Mouse (Mus musculus) fat pad, adult 2 months (tissue): ENCODE measurements at regions not wholly inside any gene's neighbourhood (a gene's known extent, or its start where the extent isn't known, plus 50 kb on each side); places are given as distances from the start of the nearest gene placed in this dataset.

Experiments
- DNase-seq: peaks from one replicate; pipeline ENCODE4 v3.0.0-alpha.2; 2011; ENCODE audit warnings: low read depth, low spot score; ENCODE audit errors: extremely low read depth

DNA sequence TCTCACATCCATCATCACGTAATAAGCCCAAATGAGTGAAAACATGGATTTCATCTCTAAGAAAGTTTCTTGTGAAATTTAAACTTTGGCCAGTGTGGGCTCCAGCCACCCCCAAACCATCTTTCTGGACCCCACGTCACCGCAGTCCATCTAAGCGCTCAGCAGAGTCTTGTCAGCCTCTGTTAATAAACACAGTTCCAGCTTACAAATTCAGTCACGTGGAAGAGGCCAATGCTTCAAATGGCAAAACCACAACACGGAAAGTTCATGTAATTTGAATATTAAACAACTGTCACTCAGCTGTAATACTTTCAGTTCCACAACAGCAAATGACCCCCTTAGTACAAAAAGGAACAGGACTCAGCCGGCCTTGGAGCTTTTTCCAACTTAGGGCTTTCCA lies 282.0 kb upstream of the Nfe2l3 start:
- no peak for DNase-seq

DNA sequence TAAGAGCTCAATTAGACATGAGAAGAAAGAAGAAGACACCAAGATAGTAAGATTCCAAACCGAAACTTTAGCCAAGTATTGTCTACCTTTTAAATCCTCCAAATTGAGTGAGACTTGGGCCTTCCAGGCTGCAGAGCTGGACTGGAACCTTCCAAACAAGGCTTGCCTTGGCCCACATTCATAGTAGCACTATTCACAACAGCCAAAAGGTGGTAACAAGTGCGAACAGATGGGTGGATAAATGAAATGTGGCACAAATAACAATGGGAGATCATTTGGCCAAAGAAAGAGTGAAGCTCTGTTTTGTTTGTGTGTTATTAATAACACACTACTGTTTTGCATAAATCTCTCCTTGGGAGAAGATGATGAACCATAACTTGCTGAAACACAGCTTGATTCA lies 281.6 kb upstream of the Nfe2l3 start:
- no peak for DNase-seq

DNA sequence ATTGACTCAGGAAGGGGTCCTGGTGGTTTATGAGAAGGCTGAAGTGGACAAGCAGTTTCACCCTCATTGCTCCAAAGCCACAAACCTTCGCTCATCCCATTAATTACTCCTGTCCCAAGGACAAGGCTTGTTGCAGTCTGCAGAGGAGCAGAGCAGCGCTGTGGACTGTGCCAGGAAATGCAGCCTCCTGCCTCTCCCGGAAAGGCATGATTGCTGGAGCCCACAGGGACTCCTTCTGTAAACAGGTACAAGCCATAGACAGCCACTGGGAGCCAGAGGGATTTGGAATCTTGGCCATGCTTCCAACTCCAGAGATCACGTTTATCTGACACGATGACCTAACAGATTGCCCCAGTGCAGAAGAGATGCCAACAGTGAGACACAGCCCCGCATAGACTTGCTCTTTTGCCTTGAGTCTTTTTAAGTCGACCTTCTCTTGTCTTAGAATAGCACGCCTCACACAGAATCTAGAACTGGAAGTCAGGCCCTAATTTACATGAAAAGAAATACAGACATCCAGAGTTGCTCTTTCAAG lies 275.6 kb upstream of the Nfe2l3 start:
- DNase-seq = no peak

DNA sequence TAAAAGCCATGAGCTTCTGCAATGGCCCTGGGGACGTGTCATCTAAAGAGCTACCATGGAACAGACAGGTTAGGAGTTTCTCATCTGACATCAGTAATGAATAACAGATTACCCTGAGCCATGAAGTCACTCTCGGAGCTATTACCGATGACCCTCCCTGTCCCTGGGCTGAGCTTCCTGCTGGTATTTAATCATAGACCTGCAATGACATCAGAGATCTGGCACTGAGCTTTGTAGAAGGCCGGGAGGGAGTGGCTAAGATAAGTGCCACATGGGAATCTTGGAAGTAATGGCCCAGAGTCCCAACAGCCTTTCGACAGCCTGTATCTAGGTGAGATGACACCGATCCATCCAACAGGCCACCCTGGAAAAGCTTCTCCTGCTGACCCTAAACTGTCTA lies 271.3 kb upstream of the Nfe2l3 start:
- no peak for DNase-seq

DNA sequence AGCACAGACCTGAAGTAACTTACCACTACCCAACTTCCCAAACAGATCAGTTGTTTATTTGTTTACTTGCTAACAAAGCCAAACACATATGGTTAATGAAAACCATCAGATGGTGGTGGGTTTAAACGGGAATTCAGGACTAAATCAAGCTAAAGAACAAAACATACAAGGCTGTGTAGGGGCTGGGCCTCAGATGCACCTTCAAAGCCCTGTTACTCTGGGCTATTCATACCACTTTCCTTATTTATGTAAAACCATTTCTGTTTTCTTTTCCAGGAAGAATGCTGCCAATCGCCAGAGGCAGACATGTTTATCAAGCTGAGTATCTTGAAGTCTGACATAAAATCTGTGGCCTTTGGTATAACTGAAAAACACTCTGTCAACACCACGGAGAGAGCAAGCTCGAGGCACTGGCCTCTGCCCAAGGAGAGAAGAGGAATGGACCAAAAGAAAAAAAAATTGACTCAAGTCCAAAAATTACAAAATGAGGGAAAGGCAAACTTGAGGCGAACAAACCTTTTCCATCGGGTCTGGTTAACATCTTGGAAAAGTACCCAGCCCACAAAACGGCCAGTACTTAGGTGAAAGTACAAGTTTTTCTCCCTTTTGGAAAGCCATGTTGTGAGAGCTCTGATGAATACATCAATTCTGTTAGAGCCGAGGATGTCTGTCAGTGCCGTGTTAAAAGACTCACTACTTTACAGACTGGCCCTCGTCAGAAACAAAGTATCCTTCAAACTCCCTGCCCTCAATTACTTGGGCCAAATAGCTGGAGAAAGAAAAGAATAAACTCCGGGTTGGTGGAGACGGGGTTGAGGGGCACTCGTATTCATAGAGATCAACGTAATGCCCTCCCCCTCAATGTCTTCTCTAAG lies 270.0 kb upstream of the Nfe2l3 start:
- DNase-seq = peak; percentile 69

DNA sequence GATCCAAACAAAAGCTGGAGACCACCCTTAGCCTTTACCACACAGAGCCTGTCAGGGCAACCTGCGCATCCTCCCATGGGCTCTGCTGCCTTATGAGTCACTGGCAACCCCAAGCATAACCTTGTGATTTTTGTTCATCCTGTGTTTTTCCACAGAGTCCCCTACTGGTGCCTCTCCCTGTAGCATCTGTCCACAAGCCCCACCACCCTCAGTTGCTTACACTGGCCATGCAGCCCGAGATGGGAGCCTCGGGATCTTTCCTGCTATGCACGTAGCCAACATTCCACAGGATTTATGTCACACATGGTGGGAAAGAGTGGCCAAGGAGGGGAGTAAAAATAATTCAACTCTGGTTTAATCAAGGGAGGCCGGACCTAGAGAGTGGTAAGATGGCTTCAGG lies 269.2 kb upstream of the Nfe2l3 start:
- no peak for DNase-seq

DNA sequence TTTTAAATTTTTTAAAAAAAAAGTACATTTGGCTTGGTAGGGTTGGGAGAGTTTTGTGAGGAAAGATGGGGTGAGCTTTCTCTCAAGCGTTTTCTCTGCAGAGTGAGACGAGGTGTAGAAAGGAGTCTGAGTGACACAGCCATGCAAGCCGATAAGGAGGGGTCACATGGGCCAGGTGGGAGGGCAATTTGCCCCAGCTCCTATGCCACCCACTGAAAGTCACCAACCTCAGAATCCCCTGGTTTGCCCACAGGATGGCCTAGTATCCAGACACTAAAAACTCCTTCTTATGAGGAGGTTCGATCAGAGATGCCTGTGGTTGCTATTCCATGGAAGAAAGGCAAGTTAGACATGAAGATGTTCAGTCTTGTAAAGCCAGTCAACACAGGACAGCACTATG lies 268.6 kb upstream of the Nfe2l3 start:
- DNase-seq = no peak

DNA sequence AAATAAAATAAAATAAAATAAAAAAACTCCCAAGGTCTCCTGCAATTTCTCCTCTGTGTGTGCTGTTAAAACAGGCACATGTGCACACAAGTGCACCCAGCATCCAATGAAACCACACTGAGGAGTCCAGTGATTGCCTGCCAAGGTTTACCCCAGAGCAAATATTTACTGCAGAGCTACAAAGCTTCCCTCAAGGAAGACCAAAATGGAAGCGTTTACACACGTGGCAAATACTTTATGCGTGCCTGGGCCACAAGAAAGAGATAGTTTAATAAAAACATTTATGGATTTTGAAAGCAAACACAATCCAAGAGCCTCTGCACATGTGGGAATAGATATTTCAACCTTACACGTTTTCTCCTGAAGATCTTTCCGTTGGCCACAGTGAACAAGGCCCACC lies 265.4 kb upstream of the Nfe2l3 start:
- no peak for DNase-seq

DNA sequence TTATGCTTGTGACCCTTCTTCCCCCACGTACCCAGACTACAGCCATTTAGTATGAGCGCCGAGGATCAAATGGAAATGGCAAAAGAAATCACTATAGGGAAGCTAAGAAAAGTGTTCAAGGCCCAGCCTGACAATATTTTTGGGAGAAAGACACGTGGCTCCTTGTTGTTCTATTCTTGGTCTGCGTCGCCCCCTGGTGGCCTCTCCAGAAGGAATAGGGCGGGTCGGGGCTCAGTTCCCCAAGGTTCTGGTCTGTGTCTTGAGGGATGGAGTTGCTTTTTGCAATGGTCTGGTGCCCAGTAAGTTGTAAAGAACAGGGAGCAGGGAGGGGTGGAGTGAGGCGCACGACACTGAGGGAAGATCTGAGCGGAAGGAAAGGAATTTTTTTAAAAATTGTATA lies 264.4 kb upstream of the Nfe2l3 start:
- DNase-seq = no peak

DNA sequence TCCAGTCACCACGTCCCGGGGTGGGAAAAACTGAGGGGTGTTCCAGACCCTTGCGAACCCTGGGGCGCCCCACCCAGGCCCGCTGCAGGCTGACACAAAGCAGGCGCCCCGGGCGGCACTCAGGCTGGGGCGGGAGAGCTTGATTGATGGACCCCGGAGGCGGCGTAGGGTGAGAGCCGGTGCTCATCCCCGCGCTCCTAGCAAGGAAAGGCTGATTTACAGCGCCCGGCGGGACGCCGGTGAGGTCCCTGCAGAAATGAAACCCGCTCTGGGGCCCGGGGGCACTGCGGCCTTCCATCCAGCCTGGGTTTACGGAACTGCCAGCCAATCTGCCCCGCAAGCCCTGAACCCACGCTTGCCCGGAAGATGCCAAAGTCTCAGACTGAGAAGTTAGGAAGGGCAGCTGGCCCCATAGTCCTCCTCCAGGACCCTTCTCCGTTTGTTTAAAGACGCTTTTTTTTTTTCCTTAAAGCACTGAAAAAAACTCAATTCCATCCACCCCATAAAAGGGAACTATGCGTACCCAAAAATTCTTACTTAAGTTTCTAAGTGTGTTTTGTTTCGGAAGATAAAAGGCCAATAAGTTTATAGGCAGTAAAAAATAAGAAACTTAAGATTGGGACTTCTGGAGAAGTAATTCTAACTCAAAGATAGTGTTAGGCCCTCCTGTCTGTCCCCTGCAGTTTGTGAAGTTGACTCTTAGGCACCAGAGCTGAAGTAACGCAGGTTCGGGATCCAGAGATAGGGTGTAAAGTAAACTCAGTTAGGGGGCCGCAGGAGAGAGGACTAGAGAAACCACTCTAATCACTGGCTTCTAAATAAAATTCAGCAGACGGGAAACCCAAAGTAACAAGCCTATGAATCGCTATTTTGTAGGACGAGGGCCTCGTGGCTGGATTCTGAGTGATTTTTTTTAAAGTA lies 263.4 kb upstream of the Nfe2l3 start:
- no peak for DNase-seq

DNA sequence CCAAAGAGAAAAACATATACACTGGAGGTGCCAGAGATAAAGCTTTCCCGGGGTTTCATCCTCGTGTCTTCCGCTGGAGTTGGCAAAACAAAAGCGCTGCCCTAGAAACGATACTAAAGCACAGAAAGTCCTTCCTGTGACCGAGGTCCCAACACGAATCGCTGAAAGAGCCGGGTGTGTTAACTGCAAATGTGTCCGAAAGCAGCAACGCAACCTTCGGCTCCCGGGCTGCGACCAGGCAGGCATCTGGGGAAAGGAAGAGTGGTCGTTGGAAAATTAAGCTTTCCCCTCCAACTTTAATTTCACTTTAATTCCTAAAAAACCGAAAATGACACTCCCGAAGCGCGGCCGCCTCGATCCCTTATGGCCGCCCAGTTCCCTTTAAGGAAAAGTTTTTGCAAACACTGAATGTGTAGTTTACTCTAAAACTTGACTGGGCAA lies 262.5 kb upstream of the Nfe2l3 start:
- no peak for DNase-seq

DNA sequence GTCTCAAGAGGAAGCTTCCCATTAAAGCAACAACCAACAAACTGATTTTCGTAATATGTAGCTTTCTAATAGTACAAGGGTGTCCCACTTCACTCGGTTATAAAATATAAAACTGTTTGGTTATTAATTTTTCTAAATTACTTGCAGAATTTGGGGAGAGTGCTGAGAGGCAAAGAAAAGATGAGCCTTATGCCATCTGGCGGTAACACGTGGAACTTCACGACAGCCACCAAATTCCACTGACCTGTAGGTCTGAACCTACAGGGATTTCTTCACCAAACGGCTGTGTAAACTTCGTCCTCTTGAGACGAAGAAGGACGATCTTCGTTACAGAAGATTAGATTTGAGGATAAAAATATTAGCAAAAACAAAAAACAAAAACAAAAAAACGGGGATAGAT lies 262.1 kb upstream of the Nfe2l3 start:
- DNase-seq = no peak

DNA sequence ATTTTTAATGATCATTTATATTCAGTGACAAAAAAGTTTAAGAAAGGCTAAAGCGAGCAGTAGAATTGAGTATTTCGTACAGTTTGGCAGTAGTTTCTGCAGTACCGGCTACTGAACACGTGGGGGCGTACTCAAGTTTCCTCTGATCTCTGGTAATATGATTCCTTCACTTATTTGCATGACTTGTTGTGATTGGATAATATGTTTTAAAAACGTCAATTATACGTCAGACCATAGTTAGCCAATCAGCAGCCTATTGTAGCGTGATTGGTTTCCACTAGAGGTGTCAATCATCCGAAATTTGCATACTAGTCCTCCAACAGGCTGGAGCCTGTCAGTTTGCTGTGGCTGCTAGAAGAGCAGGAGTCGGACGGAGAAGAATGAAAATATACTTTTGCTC lies 261.6 kb upstream of the Nfe2l3 start:
- peak; percentile 94 for DNase-seq

DNA sequence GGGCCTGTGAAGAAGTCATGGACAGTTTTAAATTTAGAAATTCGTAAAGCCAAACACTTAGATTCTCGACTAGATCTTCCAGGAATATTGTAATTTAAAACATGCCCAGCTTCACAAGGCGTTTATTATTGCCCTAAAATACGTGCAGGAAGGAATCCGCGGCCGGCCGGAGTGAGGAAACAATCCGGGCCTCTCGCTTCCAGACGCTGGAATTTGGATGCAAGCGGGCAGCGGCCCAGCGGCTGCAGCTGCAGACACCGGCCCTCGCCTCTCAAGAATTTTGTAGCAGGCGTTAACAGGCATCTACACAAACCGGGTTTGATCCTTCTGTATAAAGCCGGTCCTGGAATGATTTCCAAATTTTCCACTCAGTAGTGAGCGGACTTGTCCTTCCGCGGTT lies 260.7 kb upstream of the Nfe2l3 start:
- DNase-seq = no peak

DNA sequence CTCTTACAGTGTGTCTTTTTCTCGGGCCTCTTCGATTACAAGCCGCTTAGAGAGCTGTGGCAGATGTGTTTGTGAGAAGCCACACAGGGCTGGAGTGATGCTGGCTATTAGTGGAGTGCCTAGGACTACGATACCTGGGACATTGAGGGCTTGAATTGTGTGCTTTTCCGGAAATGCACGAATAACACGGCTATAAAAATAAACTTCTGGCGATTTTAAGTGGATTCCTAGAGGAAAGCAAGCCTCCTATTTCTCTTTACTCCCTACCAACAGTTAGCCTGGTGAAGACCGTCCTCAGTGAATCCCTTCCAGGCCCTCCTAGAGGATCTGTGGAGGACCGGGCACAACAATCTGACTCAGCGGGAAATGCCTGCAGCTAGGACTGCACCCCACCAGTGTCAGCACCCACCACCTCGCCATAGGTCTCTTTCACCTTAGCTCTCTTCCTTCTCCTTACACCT lies 260.1 kb upstream of the Nfe2l3 start:
- no peak for DNase-seq

DNA sequence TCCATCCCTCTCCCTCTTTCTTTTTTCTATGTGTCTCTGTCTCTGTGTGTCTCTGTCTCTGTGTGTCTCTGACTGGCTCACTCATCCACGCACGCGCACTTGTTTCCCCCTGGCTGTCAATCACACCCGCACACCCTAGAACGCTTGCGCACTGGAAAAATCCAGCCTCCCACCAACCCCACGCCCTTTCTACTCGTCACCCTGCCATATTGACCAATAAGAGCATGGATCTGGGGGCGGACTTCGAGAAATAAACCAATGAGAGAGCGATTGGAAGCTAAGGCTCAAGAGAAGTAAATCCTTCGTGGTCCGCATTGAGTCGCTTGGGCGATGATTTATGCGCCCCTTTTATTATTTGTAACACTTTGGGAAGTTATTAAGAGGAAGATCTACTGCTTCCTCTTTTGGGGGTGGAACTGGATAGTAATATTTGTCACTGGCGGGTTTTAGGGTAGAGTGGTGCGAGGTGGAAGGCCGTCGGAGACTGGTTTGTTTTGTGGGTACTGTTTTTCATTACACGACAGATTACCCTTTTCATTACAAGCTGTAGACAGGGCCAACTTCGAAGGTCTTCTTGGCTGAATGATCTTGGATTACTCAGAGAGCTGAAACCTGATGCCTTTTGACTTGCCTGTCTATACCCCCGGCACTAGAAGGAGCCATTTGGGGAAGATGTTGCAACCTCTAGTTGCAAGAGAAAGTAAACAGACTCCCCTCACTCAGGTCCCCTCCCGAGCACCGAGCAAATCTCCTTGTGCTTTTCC lies 259.4 kb upstream of the Nfe2l3 start:
- DNase-seq = peak; percentile 86

DNA sequence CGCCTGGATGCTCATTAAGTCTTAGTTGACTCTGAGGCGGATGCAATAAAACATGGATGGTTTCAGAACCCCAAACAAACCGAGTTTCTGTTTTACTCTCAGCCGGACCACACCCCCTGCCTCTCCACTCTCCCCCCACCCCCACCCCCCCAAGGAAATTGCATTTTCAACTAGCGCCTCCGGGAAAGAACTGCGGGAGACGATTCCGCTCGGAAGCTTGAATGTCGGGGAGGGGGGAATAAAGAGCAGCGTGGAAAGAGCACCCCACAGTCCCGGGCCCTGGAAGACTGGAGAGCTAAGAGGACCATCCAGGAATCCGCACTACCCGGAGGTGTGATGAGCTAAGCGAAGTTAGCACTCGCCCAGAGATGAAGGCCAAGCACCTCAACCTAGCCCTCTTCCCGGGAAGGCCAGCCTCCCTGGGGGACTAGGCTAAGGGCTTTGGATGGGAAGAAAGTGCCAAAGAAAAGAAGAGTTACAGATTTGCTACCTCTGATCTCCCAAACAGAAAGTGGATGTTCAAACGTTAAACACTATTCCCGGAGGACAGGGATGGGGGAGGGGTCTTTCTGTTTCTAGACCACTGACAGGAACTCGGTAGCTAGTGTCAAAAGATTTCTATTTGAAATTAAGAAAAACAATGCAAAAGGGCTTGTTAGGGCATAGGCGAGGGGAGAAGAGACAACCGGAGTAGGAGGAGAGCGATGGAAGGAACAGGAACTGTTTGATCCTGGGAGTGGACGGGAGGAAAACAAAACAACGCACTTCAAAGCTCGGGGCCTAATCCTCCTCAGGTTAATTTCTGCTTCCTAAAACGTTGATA lies 258.6 kb upstream of the Nfe2l3 start:
- no peak for DNase-seq

DNA sequence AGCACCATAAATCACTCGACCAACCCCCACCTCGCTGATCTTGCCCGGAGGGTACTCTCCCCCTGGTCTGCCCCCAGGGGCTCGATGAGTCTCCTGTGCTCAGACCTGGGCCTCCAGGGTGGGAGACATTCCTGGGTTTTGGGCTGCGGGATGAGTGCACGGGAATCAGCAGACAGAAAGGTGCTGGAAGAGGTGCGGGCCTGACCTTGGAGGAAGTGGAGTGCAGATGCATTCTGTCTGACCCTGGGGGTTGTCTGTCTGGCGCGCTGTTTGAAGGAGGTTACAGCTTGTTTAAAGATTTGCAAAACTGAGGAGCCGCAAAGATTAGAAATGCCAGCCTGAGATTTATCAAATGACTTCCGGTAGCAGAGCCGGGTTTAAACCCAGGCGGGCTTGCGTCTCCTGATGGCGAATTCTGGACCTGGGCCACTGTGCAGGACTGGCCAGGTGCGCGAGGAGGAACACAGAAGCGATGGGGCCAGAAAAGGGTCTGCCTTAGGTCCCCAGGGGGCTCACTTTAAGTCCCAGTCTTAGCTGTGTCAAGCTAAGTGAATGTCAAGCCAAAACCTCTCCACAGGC lies 257.9 kb upstream of the Nfe2l3 start:
- no peak for DNase-seq
